Mouse (Mus musculus): Measurements from ENCODE around the gene Eri2. TPM values are rescaled to one million over a fixed set of nuclear protein-coding genes. Genes with fewer than 3 reads are reported as not detected.
"Not testable (repeated sequence)": the region's sequence is repeated elsewhere in the genome, so short reads cannot be mapped to it uniquely, and the experiment has no call there.

The Eri2 gene
- polyA plus RNA-seq, 1 experiment from 2014 or later: 26.2 TPM

DNA sequence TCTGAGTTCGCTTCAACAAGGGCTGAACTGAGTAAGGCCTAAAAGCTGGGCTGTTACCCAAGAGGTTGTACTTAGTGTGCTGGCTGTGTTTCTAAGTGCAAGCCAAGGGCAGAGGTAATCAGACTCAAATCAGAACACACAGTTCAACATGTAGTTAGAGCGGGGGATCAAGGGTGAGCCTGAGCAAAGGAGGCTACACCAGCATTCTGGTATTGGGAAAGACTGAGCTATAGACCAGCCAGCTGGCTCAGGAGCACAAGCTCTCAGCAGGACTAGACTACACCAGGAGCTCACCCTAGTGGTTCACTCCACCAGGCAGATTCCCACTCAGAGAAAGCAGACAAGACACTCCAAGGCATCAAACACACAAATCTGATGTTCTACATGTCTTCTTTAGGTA, 10.4 kb downstream of the Eri2 start:
- H3K27ac ChIP-seq: no peak overlapping the region
- H3K4me2 ChIP-seq (replicated peaks): no peak overlapping the region
- H3K9me3 ChIP-seq: no peaks in the 10 kb centered on the region
- ATAC-seq (ENCODE audit: low FRiP score, low read depth): no peak
- H3K36me3 ChIP-seq: peaks cover 42% of the 10 kb centered on the region
- H3K4me3 ChIP-seq: no peak overlapping the region
- 92% methylated on average over 2 of the region's 2 CpGs for WGBS
- no peak overlapping the region for H3K9ac ChIP-seq
- H3K27me3 ChIP-seq (replicated peaks): no peaks in the 10 kb centered on the region
- H3K4me1 ChIP-seq: no peaks in the 10 kb centered on the region

DNA sequence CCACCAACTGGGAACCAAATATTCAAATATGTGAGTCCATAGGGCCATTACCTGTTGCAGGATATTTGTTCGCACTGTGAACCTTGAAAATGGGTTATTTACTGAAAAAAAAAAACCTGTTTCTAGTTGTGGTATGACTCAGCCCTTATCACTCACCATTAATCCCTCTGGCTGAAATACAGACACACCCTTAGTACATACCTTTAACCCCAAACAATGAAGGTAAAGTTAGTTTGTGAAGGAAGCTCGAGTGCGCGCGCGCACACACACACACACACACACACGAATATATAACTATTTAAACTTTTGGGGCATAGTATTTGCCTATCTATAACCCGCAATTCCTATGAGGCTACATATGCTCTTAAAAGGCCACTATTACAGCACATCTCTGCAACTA, 24.0 kb downstream of the Eri2 start:
- no peaks in the 10 kb centered on the region for H3K4me1 ChIP-seq
- H3K9ac ChIP-seq: no peak overlapping the region
- no peak for ATAC-seq (ENCODE audit: low FRiP score, low read depth)
- H3K4me3 ChIP-seq: no peak overlapping the region
- H3K9me3 ChIP-seq: no peaks in the 10 kb centered on the region
- no peak overlapping the region for H3K27ac ChIP-seq
- no peaks in the 10 kb centered on the region for H3K36me3 ChIP-seq
- H3K4me2 ChIP-seq (replicated peaks): no peak overlapping the region
- H3K27me3 ChIP-seq (replicated peaks): no peaks in the 10 kb centered on the region
- WGBS: 94% methylated on average over 8 of the region's 8 CpGs

DNA sequence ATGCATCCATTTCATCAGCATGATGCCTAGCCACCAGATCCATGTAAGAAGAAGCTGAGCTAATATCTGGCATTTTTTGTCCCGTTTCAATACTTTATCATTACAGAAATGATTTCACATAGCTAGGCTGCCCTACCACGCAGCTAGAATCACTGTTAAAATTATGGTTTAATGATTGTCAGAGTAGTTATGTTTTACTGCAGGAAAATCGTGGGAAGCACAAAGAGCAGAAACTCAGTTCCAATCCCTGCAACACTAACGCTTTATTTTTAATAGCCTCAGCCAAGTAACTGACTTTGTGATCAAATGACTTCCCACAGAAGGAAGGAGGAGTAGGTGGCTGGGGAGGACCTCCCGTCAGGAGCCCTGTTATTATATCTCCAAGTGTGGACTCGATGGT, 26.9 kb downstream of the Eri2 start:
- 84% methylated on average over 6 of the region's 6 CpGs for WGBS
- H3K9ac ChIP-seq: no peak overlapping the region
- H3K27ac ChIP-seq: no peak overlapping the region
- H3K4me1 ChIP-seq: no peaks in the 10 kb centered on the region
- no peak for ATAC-seq (ENCODE audit: low FRiP score, low read depth)
- no peak overlapping the region for H3K4me3 ChIP-seq
- no peak overlapping the region for H3K4me2 ChIP-seq (replicated peaks)
- no peaks in the 10 kb centered on the region for H3K27me3 ChIP-seq (replicated peaks)
- H3K36me3 ChIP-seq: no peaks in the 10 kb centered on the region
- no peaks in the 10 kb centered on the region for H3K9me3 ChIP-seq

DNA sequence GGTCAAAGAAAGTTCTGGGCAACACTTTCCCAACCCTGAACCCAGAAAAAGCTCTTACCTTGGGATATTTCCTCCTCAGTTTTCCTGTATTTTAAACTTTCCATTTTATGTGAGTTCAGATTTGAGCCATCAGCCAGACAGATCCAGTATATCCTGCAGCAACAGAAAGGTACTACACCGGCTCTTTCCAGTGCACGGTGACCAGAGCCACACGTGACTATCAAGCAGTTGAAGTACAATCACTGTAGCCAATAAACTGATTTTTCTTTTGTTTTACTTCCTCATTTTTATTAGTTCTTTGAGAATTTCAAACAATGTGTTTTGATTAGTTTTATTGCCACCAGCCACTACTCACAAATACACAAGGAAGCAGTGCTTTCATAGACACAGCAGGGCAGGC, 29.5 kb downstream of the Eri2 start:
- no peak overlapping the region for H3K27ac ChIP-seq
- H3K9me3 ChIP-seq: no peaks in the 10 kb centered on the region

DNA sequence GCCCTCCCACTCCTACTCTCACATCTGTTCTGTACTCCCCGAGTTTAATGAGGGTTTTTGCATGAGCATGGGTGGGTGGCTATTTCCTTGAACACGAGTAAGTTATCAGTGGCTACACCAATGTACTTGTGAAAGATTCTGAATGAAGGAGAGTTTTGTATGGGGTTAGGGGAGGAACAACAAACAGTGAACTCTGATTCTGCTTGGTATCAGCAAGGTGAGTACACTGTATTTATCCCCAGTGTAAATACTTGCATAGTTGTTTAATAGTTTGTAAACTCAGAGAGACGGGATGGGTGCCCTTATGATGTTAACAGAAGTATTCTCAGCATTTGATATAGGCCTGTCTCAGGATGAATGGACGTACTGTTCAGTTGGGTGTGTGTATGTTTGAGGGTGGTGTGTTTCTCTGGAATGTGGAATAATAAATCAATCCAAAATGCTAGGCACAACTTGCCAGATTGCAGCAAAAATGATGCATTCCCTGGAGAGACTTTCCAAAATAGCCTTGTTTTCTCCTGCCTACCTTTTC, 31.6 kb downstream of the Eri2 start:
- no peaks in the 10 kb centered on the region for H3K36me3 ChIP-seq
- ATAC-seq (ENCODE audit: low FRiP score, low read depth): no peak
- H3K4me3 ChIP-seq: no peak overlapping the region
- H3K4me2 ChIP-seq (replicated peaks): no peak overlapping the region
- H3K27ac ChIP-seq: no peak overlapping the region
- H3K9me3 ChIP-seq: no peaks in the 10 kb centered on the region
- no peak overlapping the region for H3K9ac ChIP-seq
- H3K27me3 ChIP-seq (replicated peaks): no peaks in the 10 kb centered on the region
- H3K4me1 ChIP-seq: no peaks in the 10 kb centered on the region
- WGBS: 69% methylated on average over 4 of the region's 4 CpGs

More for the DNA sequence above, 29.5 kb downstream of the Eri2 start:
- no peaks in the 10 kb centered on the region for H3K4me1 ChIP-seq
- no peaks in the 10 kb centered on the region for H3K36me3 ChIP-seq
- no peak overlapping the region for H3K4me3 ChIP-seq
- ATAC-seq (ENCODE audit: low FRiP score, low read depth): no peak
- H3K4me2 ChIP-seq (replicated peaks): no peak overlapping the region
- no peak overlapping the region for H3K9ac ChIP-seq
- 74% methylated on average over 3 of the region's 3 CpGs for WGBS
- H3K27me3 ChIP-seq (replicated peaks): no peaks in the 10 kb centered on the region

DNA sequence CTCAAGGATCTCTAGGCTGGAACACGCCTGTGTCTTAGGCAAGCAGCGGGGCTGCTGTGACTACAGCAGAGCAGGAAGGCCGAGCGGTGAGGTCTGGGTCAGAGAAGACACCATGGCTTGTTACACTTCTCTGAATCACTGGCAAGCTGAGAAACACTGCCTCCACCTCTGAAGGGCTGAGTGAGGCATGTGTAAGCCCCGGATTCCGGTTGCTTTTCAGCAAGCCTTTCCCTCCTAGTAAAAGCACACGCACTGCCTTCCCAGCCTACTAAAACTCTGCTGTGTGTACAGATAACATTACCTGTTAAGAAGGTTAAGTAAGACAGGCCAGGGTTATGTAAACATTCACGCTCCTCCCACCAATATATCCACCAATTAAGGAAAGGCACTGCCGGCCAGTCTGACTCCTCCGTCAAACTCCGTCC, 33.3 kb downstream of the Eri2 start, which contains the start of gene Acsm3:
TSS of gene Acsm3 (plus strand) at position 397 of the 425 bp plus-strand sequence.
- Histone ChIP-seq H3K4me2 (replicated peaks) (no peak within 1 kb of the TSS), H3K27me3 (replicated peaks) (no peaks in the 10 kb centered on the region), H3K36me3 (no peaks in the 10 kb centered on the region), H3K9ac (no peak within 1 kb of the TSS), H3K9me3 (no peaks in the 10 kb centered on the region), H3K27ac (no peak within 1 kb of the TSS), H3K4me1 (no peaks in the 10 kb centered on the region), H3K4me3 (no peak within 1 kb of the TSS)
- 76% methylated on average over 11 of the region's 11 CpGs for WGBS
- ATAC-seq (ENCODE audit: low FRiP score, low read depth): no peak

DNA sequence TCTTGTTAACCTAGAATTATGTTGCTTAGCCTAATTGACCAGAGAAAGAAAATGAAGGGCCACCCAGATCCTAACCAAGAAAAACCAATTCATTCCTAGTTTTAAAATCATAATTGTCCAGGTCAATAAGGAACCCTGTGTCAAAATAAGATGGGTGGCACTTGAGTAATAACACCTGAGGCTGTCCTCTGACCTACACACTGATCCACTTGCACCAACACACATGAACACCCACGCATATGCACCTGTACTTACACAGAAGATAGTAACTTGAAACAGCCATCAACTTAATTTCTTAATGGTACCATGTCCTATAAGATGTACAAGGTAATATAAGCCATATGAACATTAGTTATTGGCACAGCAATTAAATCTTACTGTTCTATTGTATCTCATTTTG, 40.2 kb downstream of the Eri2 start:
- no peaks in the 10 kb centered on the region for H3K36me3 ChIP-seq
- no peak overlapping the region for H3K4me3 ChIP-seq
- ATAC-seq (ENCODE audit: low FRiP score, low read depth): no peak
- H3K4me1 ChIP-seq: no peaks in the 10 kb centered on the region
- no peak overlapping the region for H3K27ac ChIP-seq
- H3K9me3 ChIP-seq: no peaks in the 10 kb centered on the region
- H3K4me2 ChIP-seq (replicated peaks): no peak overlapping the region
- WGBS: 95% methylated on average over 1 of the region's 1 CpGs
- no peak overlapping the region for H3K9ac ChIP-seq
- H3K27me3 ChIP-seq (replicated peaks): no peaks in the 10 kb centered on the region

DNA sequence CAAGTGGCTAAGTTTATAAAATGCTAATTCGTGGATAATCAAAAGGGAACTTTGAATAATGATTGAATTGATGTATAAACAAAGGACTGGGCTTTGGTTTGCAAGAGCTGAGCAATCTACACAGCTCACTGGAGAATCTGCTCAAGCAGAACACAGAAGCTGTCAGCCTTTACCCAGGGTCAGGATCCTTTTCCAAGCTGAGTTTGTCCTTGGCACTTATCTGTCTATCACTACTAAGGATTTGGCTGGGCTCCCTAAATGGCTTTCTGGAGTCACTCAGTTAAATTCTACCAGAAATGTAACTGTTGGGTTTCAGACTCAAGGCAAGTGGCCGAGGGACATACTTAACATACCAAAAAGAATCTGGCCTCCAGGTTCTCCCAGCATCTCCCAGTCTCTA, 43.9 kb downstream of the Eri2 start:
- WGBS: 65% methylated on average over 2 of the region's 2 CpGs
- Histone ChIP-seq H3K27ac (no peak overlapping the region), H3K27me3 (replicated peaks) (no peaks in the 10 kb centered on the region), H3K4me2 (replicated peaks) (no peak overlapping the region), H3K4me3 (no peak overlapping the region), H3K9me3 (no peaks in the 10 kb centered on the region), H3K9ac (no peak overlapping the region), H3K36me3 (no peaks in the 10 kb centered on the region), H3K4me1 (no peaks in the 10 kb centered on the region)
- ATAC-seq (ENCODE audit: low FRiP score, low read depth): no peak

DNA sequence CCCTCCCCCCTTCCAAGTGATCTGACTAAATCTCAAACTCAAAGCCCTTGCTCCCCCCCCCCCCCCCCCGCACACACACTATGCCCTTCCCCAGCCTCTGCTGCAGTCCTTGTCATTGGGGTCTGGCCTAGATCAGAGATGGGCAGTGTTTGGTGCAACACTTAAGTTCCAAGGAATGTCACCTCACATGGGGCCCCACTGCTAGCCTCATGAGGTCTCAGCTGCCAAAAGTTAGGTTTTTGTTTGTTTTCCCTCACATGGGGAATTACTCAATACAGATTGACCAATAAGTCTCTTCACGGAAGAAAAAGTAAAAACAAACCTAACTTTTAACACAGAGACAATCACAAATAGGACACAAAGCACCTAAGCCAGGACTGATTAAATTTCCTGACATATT, 45.1 kb downstream of the Eri2 start:
- 70% methylated on average over 2 of the region's 2 CpGs for WGBS
- no peaks in the 10 kb centered on the region for H3K27me3 ChIP-seq (replicated peaks)
- no peaks in the 10 kb centered on the region for H3K36me3 ChIP-seq
- no peak for ATAC-seq (ENCODE audit: low FRiP score, low read depth)
- H3K4me3 ChIP-seq: no peak overlapping the region
- H3K4me2 ChIP-seq (replicated peaks): no peak overlapping the region
- H3K9ac ChIP-seq: no peak overlapping the region
- no peak overlapping the region for H3K27ac ChIP-seq
- no peaks in the 10 kb centered on the region for H3K9me3 ChIP-seq
- H3K4me1 ChIP-seq: peaks cover 6% of the 10 kb centered on the region; the same call in 1 of the 2 replicates

DNA sequence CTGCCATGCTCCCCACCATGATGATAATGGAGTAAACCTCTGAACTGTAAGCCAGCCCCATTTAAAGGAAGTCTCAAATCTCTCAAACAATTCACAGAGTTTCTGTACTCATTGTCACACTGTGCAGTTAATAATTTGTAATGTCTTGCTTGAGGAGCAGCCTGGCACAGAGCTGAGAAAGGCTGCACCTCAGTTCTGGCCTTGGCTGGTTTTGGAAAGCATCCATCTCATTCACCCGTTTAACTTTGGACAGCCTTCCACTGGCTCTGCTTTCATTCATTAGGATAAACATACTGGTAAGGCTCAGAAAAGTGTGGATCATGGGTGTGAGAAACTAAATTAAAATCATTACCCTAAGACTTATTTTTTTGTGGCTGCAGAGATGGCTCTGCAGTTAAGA, 48.0 kb downstream of the Eri2 start:
- no peak for ATAC-seq (ENCODE audit: low FRiP score, low read depth)
- Histone ChIP-seq H3K27ac (no peak overlapping the region), H3K9me3 (no peaks in the 10 kb centered on the region), H3K36me3 (no peaks in the 10 kb centered on the region), H3K4me3 (no peak overlapping the region), H3K9ac (no peak overlapping the region), H3K4me2 (replicated peaks) (no peak overlapping the region), H3K27me3 (replicated peaks) (no peaks in the 10 kb centered on the region), H3K4me1 (peaks cover 6% of the 10 kb centered on the region; the same call in 1 of the 2 replicates)
- WGBS: 76% methylated on average over 1 of the region's 1 CpGs

DNA sequence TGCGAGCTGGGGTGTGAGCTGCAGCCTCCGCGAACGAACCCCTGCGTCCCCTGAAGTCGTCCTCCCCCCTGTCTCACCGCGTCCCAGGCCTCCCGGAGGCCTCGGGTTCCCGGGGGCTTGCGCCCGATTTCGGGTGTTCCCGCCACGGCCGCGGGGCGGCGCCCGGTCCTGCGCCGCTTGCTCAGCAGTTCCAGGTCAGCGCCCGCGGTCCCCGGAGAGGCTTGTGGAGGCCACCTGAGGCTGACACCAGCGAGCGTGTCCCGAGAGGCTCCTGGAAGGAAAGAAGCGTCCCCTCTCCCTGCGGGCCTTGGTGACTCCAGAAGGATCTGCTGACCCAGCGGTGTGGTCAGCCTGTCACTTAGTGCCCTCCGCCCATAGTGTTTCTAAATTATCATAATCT, 49.5 kb downstream of the Eri2 start:
- 0 out of 2 replicates have a peak overlapping the region, but pooled peaks have one; percentile 5 for H3K9ac ChIP-seq
- WGBS: 8% methylated on average over 34 of the region's 34 CpGs
- H3K4me2 ChIP-seq (replicated peaks): peak overlapping the region; percentile 41
- H3K4me3 ChIP-seq: no peak overlapping the region
- 0 out of 2 replicates have a peak, but pooled peaks have one; percentile 31 for ATAC-seq (ENCODE audit: low FRiP score, low read depth)
- H3K4me1 ChIP-seq: peaks cover 6% of the 10 kb centered on the region; the same call in 1 of the 2 replicates
- no peaks in the 10 kb centered on the region for H3K36me3 ChIP-seq
- no peak overlapping the region for H3K27ac ChIP-seq
- H3K27me3 ChIP-seq (replicated peaks): no peaks in the 10 kb centered on the region
- H3K9me3 ChIP-seq: no peaks in the 10 kb centered on the region

DNA sequence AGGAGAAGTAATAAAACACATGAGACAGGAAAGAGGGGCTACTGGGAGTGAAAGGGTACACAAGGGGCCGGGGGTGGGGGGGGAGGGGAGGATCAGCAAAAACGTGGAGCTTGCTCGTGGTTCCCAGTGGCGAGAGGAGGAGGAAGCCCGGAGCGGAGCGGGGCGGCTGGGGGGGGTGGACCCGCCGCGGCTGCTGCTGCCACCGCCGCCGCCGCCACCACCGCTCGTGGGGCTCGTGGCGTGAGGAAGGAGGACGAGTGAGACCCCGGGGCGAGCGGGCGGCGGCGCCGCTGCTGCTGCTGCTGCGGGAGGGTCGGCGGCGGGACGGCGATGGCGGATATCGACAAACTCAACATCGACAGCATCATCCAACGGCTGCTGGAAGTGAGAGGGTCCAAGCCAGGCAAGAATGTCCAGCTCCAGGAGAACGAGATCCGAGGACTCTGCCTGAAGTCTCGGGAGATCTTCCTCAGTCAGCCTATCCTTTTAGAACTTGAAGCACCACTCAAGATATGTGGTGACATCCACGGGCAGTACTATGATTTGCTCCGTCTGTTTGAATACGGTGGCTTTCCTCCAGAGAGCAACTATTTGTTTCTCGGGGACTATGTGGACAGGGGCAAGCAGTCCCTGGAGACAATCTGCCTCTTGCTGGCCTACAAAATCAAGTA, 53.9 kb downstream of the Eri2 start:
- not testable (repeated sequence) for H3K27ac ChIP-seq; H3K27me3 ChIP-seq (replicated peaks); H3K9me3 ChIP-seq; H3K36me3 ChIP-seq; H3K4me1 ChIP-seq
- Histone ChIP-seq H3K4me2 (replicated peaks) (peak overlapping the region; percentile 56), H3K4me3 (peak overlapping the region; percentile 33), H3K9ac (peak overlapping the region; percentile 33; the same call in 1 of the 2 replicates)
- 3% methylated on average over 34 of the region's 44 CpGs for WGBS
- peak; percentile 86 for ATAC-seq (ENCODE audit: low FRiP score, low read depth)

DNA sequence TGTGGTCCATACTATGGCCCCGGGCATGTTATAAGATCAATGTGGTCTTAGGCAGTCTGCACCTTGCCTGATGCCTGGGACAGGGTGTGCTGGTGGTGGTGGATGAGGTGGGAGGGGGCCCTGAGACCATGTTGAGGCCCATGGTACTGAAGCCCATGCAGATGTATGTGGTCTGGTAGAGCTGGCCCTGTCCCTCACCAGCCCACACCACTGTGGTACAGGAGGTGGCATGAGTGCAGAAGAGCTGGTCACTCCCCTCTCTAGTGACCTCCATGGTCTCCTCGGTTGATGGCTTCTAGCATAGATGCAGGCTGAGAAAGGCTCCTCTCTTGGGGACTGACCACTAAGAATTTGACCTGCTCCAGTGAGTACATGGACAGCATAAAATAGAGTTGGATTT, 55.0 kb downstream of the Eri2 start:
- ATAC-seq (ENCODE audit: low FRiP score, low read depth): no peak
- Histone ChIP-seq H3K4me2 (replicated peaks) (no peak overlapping the region), H3K27me3 (replicated peaks) (no peaks in the 10 kb centered on the region), H3K4me3 (no peak overlapping the region), H3K4me1 (no peaks in the 10 kb centered on the region), H3K9me3 (no peaks in the 10 kb centered on the region), H3K9ac (no peak overlapping the region), H3K27ac (no peak overlapping the region), H3K36me3 (no peaks in the 10 kb centered on the region)
- WGBS: 85% methylated on average over 2 of the region's 2 CpGs

Data from neural tube, embryonic 12.5 days (tissue).